Mouse (Mus musculus): ENCODE measurements around the gene Mrpl4.

DNA sequence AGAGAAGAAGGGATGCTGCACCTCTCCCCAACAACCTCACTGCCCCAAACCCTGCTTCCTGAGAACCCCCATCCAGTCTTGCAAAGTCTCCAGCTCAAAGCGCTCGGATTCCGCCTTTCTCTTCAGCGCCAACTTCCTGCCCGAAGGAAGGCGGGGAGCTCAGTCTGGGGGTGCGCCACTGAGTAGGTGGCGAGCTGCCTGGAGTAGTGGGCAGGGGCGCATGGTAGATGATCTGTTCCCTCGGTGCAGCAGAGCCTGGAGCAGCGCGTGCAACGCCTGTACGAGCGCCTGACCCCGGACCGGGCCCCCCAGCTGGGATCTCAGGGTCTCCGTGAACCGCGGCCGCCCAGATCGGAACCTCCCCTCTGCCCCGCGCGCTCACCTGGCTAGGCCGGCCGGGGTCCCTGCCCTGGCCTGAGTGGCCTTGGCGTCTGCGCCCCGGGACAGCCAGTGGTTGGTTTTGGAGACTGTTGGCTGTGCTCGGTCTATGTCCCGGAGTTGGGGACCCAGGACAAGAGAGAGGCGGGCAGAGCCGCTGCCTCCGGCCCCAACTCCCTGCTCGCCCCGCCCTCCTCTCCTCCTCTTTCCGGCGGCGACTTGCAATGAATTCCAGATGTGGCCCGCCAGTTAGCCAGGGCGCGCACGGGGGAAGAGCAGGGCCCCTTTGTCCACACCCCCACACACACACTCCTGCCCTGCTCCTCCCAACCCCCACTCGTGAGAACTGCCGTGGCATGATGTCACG lies 26.1 kb upstream of the Mrpl4 start, which contains the start of gene S1pr2:
- TF ChIP-seq CTCF (IDR thresholded peaks at IDR 0.05; ENCODE audit: borderline replicate concordance, insufficient read depth, low read depth, low read length) (no peak), POLR2A (IDR thresholded peaks at IDR 0.05; ENCODE audit: borderline replicate concordance, insufficient read depth, low read length) (no peak)

Measured in cerebellum, adult 2 months (tissue).